Mouse (Mus musculus): ENCODE measurements around the gene Smox. TPM values are rescaled to one million over a fixed set of nuclear protein-coding genes. Genes with fewer than 3 reads are reported as not detected.
A peak's percentile ranks its signal among the peaks of the same experiment; 100 is the strongest.

Gene Smox
- total RNA-seq, 2 experiments from 2014 or later, result 82.6 to 94.8 TPM

DNA sequence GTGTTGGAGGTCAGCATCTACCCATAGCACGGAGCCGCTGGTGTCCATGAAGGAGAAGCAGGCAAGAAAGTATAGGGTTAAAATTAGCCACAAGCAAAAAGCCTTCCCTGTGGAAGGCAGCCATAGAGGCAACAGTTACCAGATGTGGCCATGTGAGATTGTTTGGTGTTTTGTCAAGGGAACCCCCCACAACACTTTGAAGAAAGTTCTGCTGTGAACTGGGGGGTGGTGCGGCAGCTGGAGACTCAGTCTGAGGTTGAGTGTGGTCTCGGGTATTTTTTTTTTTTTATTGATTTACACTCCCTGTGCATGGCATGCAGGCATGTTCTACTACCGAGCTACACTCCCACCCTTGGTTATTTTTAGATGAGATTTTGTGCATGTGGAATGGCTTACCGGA, 8.8 kb upstream of the Smox start:
- DNase-seq (ENCODE audit: low spot score in 2 of 2), result no peak

DNA sequence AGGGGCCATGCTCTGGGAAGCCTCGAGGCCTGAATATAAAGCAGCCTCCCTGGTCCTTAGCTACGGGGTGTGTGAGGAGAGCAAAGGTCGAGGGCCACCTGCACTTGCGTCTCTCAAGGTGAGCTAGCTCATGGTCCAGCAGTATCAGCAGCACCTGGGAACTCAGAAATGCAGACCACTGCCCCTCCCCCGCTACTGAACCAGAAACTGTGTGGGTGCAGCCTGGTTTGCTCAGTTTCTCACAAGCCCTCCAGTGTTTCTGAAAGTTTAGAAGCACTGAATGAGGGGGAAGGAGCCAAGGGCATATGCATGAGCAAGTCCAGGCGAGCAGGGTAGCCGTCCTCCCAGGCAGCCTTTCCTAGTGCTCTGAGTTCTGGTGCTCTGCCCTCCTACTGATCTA, 7.7 kb upstream of the Smox start:
- no peak for DNase-seq (ENCODE audit: low spot score in 2 of 2)

DNA sequence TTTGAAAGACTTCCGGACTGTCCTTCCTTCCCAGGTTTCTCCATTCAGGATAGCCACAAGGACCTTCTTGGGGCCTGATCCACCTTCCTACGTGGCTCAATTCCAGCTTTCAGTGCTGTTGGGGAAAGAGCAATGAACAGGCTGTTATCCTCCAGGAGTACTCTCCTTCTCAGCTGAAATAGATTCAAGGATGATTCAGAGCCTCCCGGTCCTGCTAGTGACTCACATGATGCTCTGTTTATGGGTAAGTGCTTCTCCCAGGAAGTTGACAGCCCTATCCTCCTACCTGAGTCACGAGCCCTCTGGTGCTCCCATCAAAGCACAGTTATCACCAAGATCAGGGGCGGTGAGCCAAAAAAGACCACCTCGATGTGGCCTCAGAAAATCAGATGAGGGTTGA, 7.1 kb upstream of the Smox start:
- no peak for DNase-seq (ENCODE audit: low spot score in 2 of 2)

DNA sequence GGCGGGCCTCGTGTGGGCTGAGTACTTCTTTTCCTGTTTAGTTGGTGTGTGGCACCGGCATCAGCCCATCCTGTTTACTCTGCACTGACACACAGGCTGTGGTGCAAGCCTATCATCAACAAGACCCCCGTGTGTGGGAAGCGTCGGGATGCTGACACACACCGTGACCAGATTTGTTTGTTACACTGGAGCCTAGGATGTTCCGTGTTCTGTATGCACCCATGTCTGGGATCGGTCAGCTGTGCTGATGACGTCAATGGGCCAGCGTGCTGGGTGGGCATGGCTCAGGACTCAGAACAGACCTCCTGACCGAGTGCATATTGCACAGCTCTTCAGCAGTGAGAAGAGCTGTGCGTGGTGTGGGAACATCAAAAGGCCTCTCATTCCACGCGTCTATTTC, 6.2 kb upstream of the Smox start:
- no peak for DNase-seq (ENCODE audit: low spot score in 2 of 2)

DNA sequence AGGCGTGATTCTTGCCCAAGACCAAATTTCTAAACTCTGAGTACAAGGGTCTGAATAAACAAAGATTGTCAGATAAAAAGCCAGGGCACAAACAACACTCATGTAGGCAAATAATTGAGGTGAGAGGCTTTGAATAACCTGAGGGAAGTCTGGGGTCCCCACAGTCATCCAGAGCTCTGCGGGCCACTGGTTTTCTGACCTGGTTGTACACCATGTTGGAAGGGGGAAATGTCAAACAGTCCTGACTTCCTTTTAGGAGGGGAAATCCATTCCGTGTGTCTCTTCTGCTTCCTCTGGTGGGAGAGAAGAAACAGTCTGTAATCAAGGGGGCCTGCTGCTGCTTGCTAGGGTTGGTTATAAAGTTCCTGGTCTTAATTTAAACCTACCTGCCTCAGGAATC, 5.2 kb upstream of the Smox start:
- no peak for DNase-seq (ENCODE audit: low spot score in 2 of 2)

DNA sequence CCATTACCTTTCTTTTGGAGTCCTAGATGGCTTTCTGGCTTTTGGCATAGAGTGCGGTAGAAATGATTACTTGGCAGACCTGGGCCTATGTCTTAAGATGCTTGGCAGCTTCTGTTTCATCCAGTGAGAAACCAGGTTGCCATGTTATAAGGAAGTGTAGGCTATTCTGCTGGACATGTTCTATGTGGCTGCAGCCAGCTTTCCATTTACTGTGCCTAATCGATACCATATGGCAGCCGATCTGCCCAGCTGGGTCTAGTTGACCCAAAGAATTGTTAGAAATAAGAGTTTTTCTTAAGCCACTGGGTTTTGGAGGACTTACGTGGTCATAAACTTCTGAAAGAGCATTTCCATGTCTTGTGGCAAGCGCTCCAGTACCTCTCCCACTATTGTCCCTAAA, 4.0 kb upstream of the Smox start:
- DNase-seq (ENCODE audit: low spot score in 2 of 2), result no peak

DNA sequence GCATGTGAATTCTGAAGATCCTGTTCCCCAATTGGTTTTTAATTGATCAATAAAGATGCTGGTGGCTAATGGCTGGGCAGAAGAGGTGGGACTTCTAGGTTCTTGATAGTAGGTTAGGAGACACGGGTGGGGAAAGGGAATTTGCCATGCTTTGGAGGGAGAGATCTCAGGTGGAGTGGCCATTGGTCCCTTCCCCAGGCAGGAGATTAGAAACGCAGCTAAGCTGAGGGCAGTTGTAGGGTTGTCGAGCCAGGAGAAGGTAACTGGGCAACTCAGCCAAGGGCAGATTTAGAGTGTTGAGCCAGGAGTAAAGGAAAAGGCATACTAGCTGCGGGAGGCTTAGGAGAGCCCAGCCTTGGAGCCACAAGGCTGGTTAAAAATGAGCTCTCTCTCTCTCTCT, 3.0 kb upstream of the Smox start:
- DNase-seq (ENCODE audit: low spot score in 2 of 2), result no peak

DNA sequence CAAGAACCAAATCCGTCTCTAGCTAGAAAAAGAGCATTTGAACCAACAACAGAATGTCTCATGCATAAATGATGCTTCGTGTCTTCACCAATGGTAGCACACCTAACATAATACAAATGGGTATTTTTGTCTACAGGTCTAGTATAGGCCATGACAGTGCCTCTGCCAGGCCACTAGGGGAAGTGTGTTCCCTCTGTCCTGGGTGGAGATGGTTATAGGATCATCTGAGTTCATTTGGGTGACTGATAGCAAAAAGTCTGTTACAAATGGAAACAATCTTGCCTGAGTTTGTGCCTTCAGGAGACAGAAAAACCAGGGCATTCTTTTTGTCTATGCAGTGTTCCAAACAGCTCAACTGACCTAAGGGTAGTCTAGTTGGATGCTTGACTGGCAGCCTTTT, 2.4 kb upstream of the Smox start:
- no peak for DNase-seq (ENCODE audit: low spot score in 2 of 2)

DNA sequence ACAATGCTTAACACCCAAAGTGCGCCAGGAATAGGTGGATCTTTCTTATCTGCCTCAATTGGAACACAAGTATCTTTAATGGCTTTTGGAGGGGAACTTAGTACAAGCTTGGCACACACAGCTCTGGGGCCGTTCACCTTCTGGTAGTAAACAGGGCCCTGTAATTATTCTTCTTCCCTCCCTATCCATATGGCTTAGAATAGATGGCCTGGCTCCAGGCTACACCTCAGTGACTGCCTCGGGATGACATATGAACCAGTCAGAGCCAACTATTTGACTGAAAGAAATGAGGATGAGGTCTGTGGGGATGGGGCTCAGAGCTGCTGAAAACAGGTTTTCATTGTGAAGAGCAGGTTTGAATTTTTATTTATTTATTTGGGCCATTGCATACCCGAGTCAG, 1.7 kb upstream of the Smox start:
- no peak for DNase-seq (ENCODE audit: low spot score in 2 of 2)

DNA sequence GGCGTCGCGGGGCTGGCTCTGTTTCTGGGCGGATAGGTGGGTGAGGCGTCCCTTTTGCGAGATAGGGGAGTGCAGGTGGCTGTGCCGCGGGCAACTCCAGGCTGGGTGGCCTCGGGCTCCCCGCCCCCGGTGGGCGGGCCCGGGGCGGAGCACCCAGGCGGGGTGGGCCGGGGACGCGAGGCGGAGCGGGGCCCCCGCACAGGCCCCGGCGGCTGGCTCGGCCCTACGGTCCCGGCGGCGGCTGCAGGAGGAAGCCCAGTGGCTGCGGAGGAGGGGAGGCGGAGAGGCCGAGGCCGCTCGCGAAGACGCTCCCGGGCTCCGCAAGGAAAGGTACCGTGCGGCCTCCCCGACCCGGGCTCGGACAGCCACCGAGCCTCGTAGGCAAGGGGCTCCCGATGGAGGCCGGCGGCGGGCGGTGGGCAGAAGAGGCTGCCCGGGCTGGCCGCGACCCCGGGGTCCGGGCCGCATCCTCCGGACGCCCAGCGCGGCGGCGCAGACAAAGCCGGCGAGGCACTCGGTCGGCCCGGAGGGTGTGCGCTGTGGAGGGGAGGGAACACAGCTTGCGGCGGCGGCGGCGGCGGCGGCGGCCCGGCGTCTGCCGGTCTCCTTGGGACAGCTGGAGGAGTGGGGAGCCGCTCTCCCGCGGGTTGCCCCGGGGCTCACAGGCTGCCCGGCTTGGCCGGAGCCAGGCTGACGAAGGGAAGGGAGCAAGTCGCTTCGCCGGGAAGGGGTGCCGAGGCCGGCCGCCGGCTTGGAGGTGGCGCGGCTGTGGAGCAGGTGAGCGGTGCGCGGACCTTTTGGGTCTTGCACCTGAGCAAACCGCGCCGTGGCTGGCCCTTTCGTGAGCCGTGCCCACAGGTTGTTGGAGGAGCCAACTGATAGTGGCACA, 655 bp downstream of the Smox start:
- DNase-seq (ENCODE audit: low spot score in 2 of 2), result peak; percentile 73 to 83

DNA sequence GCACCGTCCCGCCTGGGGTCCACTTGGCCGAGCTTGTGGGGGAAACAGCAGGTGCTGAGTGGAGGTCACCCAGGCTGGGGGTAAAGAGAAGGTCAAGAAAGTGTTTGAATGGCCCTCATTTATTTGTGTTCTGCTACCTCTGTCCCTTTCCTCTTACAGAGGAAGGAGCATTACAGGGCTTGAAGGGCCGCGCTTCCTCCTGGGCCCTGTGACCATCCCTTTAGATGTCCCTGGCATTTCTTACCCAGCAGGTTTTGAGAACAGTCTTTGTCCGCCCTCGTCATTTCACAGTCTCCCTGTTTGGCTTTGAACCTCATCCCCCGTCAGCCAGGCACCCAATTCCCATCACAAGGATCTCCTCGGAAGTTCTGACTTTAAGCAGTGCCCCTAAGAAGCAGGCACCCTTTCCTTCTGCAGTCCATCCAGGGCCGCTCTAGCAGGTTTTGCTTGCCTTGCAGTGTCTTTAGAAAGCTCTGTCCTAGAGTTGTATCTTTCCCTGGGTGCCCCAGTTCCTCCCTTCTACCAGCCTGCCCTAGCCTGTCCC, 1.4 kb downstream of the Smox start:
- DNase-seq (ENCODE audit: low spot score in 2 of 2), result no peak

DNA sequence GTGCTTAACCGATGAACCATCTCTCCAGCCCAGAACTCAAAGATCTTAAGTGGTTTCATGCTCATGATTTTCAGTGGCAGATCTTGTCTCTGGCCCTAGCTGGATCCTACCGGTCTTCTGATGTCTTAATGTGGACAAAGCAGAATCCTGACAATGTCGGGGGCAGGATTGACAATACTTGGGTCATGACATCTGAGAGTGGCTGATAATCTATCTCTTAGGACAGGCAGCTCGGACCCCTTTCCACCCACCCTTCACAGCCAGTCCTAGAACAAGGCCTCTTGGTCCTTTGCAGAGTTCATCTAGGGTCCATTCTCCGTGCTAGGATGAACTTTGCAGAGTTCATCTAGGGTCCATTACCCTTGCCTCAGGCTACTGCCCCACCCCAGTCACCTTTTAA, 2.1 kb downstream of the Smox start:
- DNase-seq (ENCODE audit: low spot score in 2 of 2), result no peak

DNA sequence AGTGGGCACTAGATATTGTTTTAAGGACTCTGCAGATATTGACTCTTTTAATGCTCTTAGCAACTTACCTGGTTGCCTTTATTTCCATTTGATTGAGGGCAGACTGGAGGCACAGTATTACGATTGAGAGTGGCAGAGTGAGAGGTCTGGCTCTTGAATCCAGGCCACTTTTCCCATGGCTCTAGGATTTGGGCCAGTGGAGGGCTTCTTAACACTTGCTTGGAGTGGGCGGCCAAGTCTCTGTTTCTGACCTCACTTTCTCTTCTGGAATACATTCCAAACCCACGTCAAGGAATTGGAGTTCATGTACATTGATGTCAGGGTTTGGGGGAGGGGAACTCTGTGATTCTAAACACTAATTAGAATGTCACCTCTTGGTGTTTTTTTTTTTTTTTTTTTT, 4.0 kb downstream of the Smox start:
- DNase-seq (ENCODE audit: low spot score in 2 of 2), result no peak

DNA sequence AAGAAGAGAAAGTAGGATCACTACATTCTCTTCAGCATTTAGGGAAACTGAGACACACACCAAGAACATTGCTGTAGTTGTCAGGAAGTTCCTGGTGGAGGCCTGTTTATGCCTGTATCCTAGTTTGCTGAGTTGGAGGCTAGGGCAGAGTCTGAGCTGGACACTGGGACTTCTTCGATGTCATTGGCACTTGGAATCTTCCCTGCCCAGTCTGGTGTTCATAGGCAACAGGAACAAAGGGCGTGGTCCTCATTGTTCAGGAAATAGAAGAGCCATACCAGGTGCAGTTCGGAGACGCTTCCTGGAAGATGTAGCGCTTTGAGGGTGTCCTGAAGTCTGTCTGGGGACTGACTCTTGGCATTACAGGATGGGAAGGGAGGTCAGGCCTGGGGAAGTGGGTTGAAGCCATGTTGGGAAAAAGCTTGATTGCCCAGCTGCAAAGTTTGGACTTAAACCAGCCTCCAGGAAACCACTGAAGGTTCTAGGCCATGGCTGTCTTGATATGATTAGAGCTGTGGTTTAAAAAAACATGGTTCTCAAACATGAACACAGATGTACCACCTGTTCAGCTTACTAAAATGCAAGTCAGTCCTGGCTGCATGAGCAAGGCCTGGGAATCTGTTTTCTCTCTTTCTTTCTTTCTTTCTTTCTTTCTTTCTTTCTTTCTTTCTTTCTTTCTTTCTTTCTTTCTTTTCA, 5.0 kb downstream of the Smox start:
- no peak for DNase-seq (ENCODE audit: low spot score in 2 of 2)

DNA sequence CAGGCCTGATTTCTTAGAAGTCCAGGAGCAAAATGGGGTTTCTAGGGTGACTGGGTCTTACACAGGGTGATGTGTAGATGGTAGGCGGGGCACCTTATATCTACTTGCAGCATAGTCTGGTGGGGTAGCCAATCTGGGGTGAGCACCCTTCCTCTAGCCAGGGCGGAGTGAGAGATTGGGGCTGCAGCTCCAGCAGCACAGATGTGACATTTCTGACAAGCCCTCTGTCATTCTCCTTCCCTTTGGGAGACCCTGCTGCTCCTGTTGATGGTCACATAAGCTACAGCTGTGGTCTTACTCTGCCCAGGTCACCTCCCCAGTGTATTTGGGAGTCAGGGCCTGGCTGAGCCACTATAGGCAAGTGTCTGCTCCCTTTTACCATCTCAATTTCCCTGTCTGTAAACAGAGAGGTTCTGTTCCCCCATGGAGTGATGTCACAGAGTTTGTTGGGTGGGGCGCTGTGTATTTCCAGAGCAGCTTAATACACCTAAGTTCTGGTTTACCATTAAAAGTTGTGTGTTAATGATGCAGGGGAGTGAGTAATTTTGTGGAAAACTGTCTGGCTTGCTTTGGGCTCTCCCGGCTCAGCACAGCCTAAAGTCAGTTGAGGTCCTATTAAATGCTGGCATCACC, 6.0 kb downstream of the Smox start:
- no peak for DNase-seq (ENCODE audit: low spot score in 2 of 2)

DNA sequence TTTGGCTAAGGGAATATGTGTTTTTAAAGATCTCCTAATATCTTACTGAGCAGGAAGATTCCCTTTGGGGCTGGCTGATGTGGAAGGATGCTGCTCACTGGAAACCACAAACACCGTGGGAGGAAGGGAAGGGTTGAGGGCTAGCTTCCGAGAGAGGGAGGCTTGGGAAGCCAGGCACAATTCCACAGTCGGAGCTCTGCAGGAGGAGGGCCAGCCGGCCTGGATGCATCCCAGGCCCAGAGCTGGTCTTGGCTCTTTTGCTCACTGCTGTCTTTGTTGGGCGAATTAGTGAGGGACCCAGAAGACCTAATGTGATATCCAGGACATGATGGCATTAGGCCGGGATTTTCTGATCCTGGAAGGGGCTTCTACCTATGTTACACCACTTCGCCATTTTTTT, 6.9 kb downstream of the Smox start:
- peak in 1 of 2 experiments; percentile 71 for DNase-seq (ENCODE audit: low spot score in 2 of 2)

DNA sequence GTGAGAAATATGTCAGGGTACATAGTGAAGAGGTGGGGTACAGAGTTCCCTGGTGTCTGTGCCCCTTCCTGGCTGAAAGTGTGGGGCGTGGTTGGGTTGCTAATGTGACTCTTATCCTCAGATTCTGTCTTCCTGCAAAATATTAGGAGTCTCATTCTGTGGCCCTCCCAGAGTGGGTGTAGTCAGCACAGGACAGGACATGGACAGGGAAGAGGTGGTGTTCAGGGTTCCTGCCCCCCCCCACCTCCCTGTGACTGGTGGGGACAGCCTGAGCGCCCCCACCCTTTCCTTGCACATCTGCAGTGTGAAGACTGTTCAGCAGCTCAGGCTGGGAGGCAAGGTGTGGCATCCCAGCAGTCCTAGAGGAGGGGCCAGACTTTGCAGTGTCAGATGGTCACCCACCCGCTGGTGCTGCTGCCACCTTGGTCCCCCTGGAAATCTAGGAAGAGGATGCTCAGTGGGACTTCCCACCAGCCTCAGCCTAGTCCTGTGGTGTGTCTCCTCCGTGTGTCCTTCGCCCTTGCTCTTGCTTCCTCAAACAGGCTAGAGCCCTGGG, 8.1 kb downstream of the Smox start:
- no peak for DNase-seq (ENCODE audit: low spot score in 2 of 2)

DNA sequence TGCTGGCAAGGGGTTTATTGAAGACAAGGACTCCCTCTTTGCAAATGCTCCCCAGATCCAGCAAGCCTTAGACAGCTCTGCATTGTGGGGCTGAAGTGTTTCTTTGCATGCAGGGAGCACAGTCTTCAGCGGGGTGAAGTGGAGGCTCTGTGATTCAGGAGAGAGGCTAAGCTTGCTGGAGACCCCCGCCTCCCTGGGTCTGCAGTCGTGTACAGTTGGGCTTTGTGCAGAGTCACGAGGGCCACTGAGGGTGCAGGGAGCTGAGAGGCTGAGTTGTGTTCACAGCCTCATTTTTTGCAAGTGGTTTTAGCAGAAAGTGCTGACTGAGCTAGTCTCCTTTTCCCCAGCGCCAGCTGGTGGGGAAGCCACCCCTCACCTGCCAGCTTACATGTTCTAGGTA, 10.6 kb downstream of the Smox start:
- no peak for DNase-seq (ENCODE audit: low spot score in 2 of 2)

DNA sequence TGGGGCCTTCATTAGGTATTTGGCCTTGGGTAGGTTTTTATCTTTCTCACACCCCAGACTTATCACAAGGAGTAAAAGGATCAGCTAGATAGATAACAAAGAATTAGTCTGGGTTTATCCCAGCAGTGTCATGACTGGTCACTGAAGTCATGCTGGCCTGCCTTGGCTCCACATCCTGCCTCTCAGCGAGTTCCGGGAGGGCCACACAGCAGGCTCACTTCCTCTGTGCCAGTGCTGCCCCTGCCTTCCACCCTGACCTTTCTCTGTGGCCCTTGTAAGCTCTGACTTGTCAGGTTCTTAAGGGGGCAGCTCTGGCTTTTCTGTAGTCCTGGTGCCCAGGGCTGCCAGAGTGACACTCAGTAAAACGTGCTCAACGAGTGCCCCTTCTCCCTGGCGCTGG, 11.3 kb downstream of the Smox start:
- DNase-seq (ENCODE audit: low spot score in 2 of 2), result no peak

DNA sequence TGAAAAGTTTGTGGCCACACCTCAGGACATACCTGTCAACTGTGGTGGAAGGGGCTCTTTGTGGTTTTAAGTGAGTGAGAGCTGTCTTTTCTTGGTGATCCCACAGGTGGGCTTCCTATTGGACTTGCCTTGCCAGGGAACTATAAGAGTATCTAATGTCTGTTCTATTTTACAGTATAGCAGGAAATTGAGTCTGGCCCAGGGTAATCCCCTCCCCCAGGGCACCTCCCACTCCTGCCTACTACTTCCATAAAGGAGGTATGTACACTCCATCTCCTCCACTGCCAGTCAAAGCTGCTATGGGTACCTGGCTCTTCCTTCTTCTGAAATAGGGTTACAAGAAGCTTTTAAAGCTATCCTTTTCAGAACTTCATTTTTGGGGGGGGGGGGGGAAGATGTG, 14.1 kb downstream of the Smox start:
- DNase-seq (ENCODE audit: low spot score in 2 of 2), result no peak

DNA sequence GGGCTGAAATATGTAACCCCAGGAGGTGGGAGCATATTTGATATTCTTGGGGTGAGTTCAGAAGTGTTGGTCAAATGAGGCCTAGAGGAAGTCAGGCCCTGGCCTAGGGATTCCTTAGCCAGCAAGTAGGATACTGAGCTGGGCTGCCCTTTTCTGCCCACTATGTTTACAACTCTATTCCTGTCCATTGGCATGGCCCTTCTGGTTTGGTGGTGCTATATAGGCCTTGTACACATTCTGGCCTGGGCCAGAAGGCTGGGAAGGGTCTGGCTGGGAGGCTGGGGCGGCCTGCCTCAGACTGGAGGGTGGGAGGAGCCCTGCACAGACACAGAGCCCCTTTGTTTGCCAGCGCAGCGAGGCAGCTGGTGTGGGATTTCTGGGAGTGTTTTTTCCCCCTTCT, 15.1 kb downstream of the Smox start:
- no peak for DNase-seq (ENCODE audit: low spot score in 2 of 2)

DNA sequence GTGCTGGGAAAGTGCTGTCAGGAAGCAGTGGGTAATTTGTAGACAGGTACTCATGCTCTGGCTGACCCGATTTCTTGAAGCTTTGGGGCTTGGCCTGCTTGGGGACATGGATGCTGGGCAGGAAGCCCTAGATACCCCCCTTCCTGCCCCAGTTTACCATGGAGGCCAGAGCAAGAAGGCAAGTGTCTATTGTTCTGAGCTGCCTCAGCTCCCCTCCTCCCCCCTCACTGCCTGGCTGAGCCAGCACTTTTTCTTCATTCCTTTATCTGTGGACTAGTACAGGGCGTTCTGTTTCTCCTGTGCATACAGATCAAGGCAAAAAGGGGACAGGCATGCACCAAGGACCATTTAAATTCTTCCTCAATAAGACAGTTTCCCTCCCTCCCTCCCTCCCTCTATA, 17.2 kb downstream of the Smox start:
- DNase-seq (ENCODE audit: low spot score in 2 of 2), result peak in 1 of 2 experiments; percentile 79
